Mouse (Mus musculus) heart, embryonic 16.5 days (tissue): ENCODE measurements around the gene Cldn4. TPM values are rescaled to one million over a fixed set of nuclear protein-coding genes. Genes with fewer than 3 reads are reported as not detected.
"Not testable (repeated sequence)": the region's sequence is repeated elsewhere in the genome, so short reads cannot be mapped to it uniquely, and the experiment has no call there.

Experiments
- ATAC-seq: fragments of 200-750 bp; cut with Nextera tagmentation; replicated peaks from 2 replicates; pipeline ENCODE4 v1.8.0; 2017; ENCODE audit warnings: moderate number of reproducible peaks; ENCODE audit not compliant: insufficient read depth, low FRiP score; ENCODE audit errors: extremely low read depth
- H3K27ac ChIP-seq: fragments of 300-500 bp; sonication (generic); 2 replicates; pipeline ENCODE4 v1.5.1; 2014; ENCODE audit warnings: mild to moderate bottlenecking, low read length, control low read depth, moderate library complexity
- H3K27me3 ChIP-seq: fragments of 300-500 bp; sonication (generic); 2 replicates; pipeline ENCODE4 v1.6.1; 2014; ENCODE audit warnings: low read length, mixed read lengths; ENCODE audit not compliant: control insufficient read depth, insufficient read depth
- H3K36me3 ChIP-seq: fragments of 300-500 bp; sonication (generic); 2 replicates; pipeline ENCODE4 v1.6.1; 2014; ENCODE audit not compliant: control insufficient read depth, insufficient read depth
- H3K4me1 ChIP-seq: fragments of 300-500 bp; sonication (generic); 2 replicates; pipeline ENCODE4 v1.6.1; 2014; ENCODE audit warnings: low read length, mixed read lengths; ENCODE audit not compliant: control insufficient read depth, insufficient read depth
- H3K4me2 ChIP-seq: fragments of 300-500 bp; sonication (generic); 2 replicates; pipeline ENCODE4 v1.6.1; 2014; ENCODE audit warnings: low read depth, mild to moderate bottlenecking, control low read depth, low read length
- H3K4me3 ChIP-seq: fragments of 300-500 bp; sonication (generic); 2 replicates; pipeline ENCODE4 v1.5.1; 2014; ENCODE audit warnings: mild to moderate bottlenecking, control low read depth, low read length
- H3K9ac ChIP-seq: fragments of 300-500 bp; sonication (generic); 2 replicates; pipeline ENCODE4 v1.6.1; 2014; ENCODE audit warnings: low read length, control low read depth
- H3K9me3 ChIP-seq: fragments of 300-500 bp; sonication (generic); replicated peaks from 2 replicates; pipeline ENCODE4 v1.6.1; 2016; ENCODE audit warnings: low read length; ENCODE audit not compliant: control insufficient read depth
- WGBS: fragments of 180-500 bp; shearing (Covaris S2); extraction: QIAGEN DNeasy Blood & Tissue Kit; methylation state at CpG from one replicate; pipeline ENCODE4 v1.1.7; 2014; 5-methylcytosine and 5-hydroxymethylcytosine counted together
- polyA plus RNA-seq: library from polyadenylated mRNA; unstranded; fragments of >200 nt; fragmentation: Nextera tagmentation; extraction: Ambion mirVana; gene quantifications from 2 replicates; pipeline ENCODE4 v1.2.1, GENCODE M21; 2015

Cldn4 gene
- polyA plus RNA-seq, 1 experiment from 2014 or later: 3.1 TPM

DNA sequence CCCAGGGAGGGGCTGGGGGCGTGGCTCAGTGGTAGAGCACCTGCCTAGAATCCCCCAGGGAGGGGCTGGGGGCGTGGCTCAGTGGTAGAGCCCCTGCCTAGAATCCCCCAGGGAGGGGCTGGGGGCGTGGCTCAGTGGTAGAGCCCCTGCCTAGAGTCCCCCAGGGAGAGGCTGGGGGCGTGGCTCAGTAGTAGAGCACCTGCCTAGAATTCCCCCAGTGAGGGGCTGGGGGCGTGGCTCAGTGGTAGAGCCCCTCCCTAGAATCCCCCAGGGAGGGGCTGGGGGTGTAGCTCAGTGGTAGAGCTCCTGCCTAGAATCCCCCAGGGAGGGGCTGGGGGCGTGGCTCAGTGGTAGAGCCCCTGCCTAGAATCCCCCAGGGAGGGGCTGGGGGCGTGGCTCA is 7.2 kb downstream of the Cldn4 start:
- not testable (repeated sequence) for H3K27me3 ChIP-seq, H3K4me3 ChIP-seq, H3K36me3 ChIP-seq, H3K4me1 ChIP-seq, ATAC-seq, H3K9me3 ChIP-seq, H3K4me2 ChIP-seq, H3K9ac ChIP-seq, H3K27ac ChIP-seq
- 80% methylated on average over 3 of the region's 7 CpGs for WGBS

- no peaks in the 10 kb centered on the region for H3K9me3 ChIP-seq
- H3K4me3 ChIP-seq: no peak overlapping the region
- H3K4me2 ChIP-seq: no peak overlapping the region
- no peaks in the 10 kb centered on the region for H3K36me3 ChIP-seq
- WGBS: 67% methylated on average over 3 of the region's 3 CpGs
- H3K27me3 ChIP-seq: no peaks in the 10 kb centered on the region
- no peak overlapping the region for H3K27ac ChIP-seq
- peaks cover 3% of the 10 kb centered on the region for H3K4me1 ChIP-seq
- no peak overlapping the region for H3K9ac ChIP-seq
- no peak for ATAC-seq
These were observed 7.7 kb downstream of the Cldn4 start for GRCm38 (mm10) chr5:134939069-134939468.

DNA sequence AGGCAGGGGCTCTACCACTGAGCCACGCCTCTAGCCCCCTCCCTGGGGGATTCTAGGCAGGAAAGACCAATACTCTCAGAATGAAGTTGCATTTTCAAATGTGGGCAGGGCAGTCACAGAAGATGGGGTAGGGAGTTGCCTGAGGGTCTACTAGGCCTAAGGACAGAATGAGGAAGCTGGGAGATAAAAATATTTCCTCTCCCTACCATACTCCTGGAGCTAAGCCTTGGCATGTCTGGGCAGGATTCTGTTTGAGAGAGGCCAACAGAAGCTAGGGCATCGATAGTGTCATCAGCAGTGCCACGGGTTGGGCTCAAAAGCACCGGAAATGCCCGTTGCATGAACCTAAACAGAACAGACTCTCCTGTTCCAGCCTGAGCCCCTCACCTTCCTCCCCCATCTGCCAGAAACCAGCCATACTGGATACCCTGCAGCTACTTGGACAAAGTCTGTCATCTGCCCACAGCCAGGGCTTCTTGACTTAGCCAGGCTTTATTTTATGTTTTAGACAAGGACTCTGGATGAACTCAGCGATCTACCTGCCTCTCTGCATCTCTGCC is 10.0 kb downstream of the Cldn4 start:
- no peak overlapping the region for H3K27ac ChIP-seq
- H3K27me3 ChIP-seq: no peaks in the 10 kb centered on the region
- no peak for ATAC-seq
- no peak overlapping the region for H3K4me2 ChIP-seq
- no peak overlapping the region for H3K4me3 ChIP-seq
- H3K4me1 ChIP-seq: peaks cover 5% of the 10 kb centered on the region; the same call in 1 of the 2 replicates
- H3K9me3 ChIP-seq: no peaks in the 10 kb centered on the region
- H3K9ac ChIP-seq: no peak overlapping the region
- WGBS: 75% methylated on average over 6 of the region's 6 CpGs
- no peaks in the 10 kb centered on the region for H3K36me3 ChIP-seq

DNA sequence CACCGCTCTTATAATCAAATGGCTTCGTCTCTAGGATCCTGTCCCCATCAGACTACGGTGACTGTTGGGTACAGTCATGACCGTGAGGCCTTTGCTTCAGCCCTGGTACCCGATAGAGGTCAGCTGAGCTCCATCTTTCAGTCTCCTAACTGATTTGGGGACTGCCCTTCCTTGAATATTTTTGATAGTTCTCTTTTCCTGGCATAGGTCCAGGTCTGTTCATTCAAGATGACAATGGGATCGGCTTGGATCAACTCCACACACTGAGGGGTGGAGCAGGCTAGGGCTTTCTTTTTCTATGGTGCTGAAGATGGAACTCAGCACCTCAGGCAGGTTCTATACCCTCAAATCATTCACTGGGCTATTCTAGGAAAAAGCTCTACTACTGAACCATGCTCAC is 10.7 kb downstream of the Cldn4 start:
- Histone ChIP-seq H3K9ac (no peak overlapping the region), H3K36me3 (no peaks in the 10 kb centered on the region), H3K4me3 (no peak overlapping the region), H3K27me3 (no peaks in the 10 kb centered on the region), H3K9me3 (no peaks in the 10 kb centered on the region), H3K4me1 (peaks cover 5% of the 10 kb centered on the region; the same call in 1 of the 2 replicates), H3K27ac (no peak overlapping the region), H3K4me2 (no peak overlapping the region)
- no peak for ATAC-seq
- WGBS: 77% methylated on average over 6 of the region's 6 CpGs

DNA sequence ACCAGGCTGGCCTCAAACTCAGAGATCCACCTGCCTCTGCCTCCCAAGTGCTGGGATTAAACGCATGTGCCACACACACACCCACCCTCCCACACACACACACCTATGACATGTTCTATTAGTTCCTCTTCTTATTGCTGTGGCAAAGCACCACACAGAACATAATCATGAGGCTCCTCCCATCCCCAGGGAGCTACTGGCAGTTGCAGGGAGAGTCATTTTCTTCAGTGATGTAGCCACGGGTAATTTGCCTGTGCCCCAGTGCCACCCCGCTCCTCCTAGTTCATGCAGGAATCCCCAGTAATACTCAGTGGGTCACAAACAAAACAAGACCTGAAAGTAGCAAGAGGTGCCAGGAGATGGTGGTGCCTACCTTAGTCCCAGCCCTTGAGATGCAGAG is 12.1 kb downstream of the Cldn4 start:
- Histone ChIP-seq H3K27ac (no peak overlapping the region), H3K36me3 (no peaks in the 10 kb centered on the region), H3K27me3 (no peaks in the 10 kb centered on the region), H3K9ac (no peak overlapping the region), H3K9me3 (no peaks in the 10 kb centered on the region), H3K4me2 (no peak overlapping the region), H3K4me1 (peaks cover 5% of the 10 kb centered on the region; the same call in 1 of the 2 replicates), H3K4me3 (no peak overlapping the region)
- 81% methylated on average over 3 of the region's 3 CpGs for WGBS
- ATAC-seq: no peak

GRCm38 (mm10) chr5:134933686-134934085 is 13.0 kb downstream of the Cldn4 start:
- not testable (repeated sequence) for H3K36me3 ChIP-seq, H3K4me2 ChIP-seq, H3K27me3 ChIP-seq, H3K27ac ChIP-seq, H3K4me3 ChIP-seq, ATAC-seq, H3K9ac ChIP-seq, H3K4me1 ChIP-seq, H3K9me3 ChIP-seq
- WGBS: 89% methylated on average over 5 of the region's 5 CpGs

DNA sequence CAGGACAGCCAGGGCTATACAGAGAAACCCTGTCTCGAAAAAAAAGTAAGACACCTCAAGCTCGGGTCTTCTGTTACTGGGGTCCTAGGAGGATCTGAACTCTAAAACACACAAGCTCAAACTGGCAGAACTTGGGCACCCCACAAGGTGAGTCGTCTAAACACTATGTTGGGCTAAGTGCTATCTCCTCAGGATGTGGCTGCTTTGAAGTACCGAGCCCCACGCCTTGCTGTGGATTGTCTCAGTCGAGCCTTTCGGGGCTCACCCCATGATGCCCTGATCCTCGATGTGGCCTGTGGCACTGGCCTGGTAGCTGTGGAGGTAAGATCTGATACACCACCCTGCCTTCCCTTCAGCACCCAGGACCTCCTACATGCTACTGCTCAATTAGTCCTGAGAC is 13.5 kb downstream of the Cldn4 start:
- no peak overlapping the region for H3K9ac ChIP-seq
- H3K27me3 ChIP-seq: no peaks in the 10 kb centered on the region
- peaks cover 5% of the 10 kb centered on the region; the same call in 1 of the 2 replicates for H3K4me1 ChIP-seq
- H3K36me3 ChIP-seq: no peaks in the 10 kb centered on the region
- no peak overlapping the region for H3K4me3 ChIP-seq
- no peaks in the 10 kb centered on the region for H3K9me3 ChIP-seq
- no peak overlapping the region for H3K4me2 ChIP-seq
- 85% methylated on average over 8 of the region's 8 CpGs for WGBS
- no peak overlapping the region for H3K27ac ChIP-seq
- ATAC-seq: no peak

- H3K27ac ChIP-seq: no peak overlapping the region
- H3K9me3 ChIP-seq: no peaks in the 10 kb centered on the region
- 44% methylated on average over 9 of the region's 9 CpGs for WGBS
These were observed 13.8 kb downstream of the Cldn4 start for GRCm38 (mm10) chr5:134932903-134933276.

GRCm38 (mm10) chr5:134932179-134932902 is 14.4 kb downstream of the Cldn4 start, which contains the start of gene Mettl27:
Gene Mettl27, plus strand, starts transcription at chr5:134932368.
- Histone ChIP-seq H3K4me1 (peaks cover 5% of the 10 kb centered on the region; the same call in 1 of the 2 replicates), H3K27me3 (no peaks in the 10 kb centered on the region), H3K9ac (peak within 1 kb of the TSS; percentile 87), H3K9me3 (no peaks in the 10 kb centered on the region), H3K4me3 (peak within 1 kb of the TSS; percentile 84), H3K27ac (peak within 1 kb of the TSS; percentile 61), H3K4me2 (peak within 1 kb of the TSS; percentile 99), H3K36me3 (no peaks in the 10 kb centered on the region)
- ATAC-seq: peak; percentile 91
- under 1% methylated on average over 41 of the region's 41 CpGs for WGBS

More at GRCm38 (mm10) chr5:134932903-134933276, 13.8 kb downstream of the Cldn4 start:
- no peaks in the 10 kb centered on the region for H3K27me3 ChIP-seq
- peak overlapping the region; percentile 84 for H3K4me3 ChIP-seq
- ATAC-seq: peak; percentile 64
- peak overlapping the region; percentile 87 for H3K9ac ChIP-seq
- peaks cover 5% of the 10 kb centered on the region; the same call in 1 of the 2 replicates for H3K4me1 ChIP-seq
- no peaks in the 10 kb centered on the region for H3K36me3 ChIP-seq
- H3K4me2 ChIP-seq: peak overlapping the region; percentile 99
